Mouse (Mus musculus): Measurements from ENCODE around the gene Mad1l1.

The Mad1l1 gene

DNA sequence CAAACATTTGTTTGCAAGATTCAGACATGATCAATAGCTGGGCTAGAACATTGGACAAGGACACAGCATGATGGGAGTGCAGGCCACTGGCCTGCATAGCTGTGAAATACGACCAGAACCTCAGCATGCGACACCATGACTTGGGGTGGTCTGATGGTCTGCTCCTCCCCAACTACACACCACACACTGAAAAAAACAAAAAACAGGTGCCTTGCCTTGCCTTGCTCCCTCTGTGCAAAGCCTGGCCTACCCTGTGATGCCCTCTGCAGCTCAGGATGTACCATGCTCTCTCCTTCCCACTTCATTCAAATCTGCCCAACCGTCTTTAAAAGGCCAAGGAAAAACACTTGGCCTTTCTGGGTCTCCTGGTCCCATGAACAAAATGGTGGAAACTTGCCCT, 63.3 kb downstream of the Mad1l1 start:
- no peak for DNase-seq

DNA sequence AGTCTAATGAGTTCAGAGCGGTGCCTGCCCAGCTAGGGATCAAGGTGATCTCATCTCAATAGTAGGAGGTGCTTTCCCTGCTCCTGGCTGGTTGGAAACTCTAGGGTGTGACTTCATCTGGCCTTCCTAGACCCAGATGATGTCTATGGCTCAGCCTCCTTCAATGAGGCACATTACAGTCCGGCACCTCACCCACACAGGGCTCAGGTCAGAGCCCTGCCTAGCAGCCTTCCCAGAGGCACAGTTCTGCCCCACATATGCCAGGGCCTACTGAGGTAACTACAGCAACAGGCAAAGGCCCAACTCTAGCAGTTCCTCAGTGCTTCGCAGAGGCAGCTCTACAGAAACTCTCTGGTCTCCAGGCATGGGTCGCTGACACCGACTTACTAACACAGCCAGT, 63.9 kb downstream of the Mad1l1 start:
- no peak for DNase-seq

DNA sequence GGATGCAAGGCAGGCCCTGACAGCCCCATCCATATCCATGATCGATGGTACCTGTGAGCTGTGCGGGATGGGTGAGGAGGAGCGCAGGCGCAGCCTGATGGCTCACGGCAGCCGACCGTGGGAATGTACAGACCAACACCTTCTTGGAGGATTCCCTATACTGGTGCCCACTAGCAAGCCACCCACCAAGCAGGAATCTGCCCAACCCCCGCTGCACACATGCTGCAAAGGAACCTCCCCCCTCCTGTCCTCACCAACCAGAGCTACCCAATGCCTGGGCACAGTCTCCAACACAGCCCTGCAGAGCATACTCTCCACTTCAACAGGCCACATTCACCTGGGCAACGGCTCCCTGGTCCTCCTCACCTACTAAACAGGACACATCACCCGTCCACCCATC, 64.7 kb downstream of the Mad1l1 start:
- DNase-seq: no peak

DNA sequence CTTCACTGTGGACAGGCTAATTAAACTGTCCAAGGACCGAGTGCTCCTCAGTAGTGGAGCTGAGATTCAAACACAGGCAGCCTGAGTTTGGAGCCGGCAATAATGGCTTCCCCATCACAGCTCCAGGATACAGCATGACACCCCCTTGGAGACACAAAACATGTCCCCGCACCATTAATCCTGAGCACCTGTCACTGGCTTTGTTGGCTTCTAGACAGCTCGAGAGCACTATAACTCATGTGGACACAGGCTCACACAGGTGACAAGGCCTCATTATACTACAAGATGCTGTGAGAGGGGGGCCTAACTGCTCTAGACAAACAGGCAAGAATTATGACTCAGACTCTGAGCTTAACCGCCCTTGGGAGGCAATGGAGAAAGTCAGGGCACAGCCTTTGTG, 66.1 kb downstream of the Mad1l1 start:
- no peak for DNase-seq

DNA sequence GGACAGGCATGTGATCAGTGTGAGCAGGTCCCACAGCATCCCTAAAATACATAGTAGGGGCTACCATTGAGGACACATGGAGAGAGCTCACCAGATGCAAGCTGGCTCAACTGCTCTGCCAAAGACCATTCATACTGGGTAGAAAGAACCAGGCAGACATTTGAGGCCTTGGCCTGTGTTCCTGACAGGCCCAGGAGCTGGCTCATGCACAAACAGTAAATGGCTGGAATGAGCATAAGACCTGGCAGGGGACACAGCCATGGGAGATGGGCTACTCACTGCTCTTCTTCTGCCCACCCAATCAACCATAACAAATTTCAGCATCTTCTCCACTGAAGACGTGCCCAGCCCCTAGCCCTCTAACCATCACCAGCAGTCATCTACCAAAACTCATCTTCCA, 66.7 kb downstream of the Mad1l1 start:
- DNase-seq: no peak

DNA sequence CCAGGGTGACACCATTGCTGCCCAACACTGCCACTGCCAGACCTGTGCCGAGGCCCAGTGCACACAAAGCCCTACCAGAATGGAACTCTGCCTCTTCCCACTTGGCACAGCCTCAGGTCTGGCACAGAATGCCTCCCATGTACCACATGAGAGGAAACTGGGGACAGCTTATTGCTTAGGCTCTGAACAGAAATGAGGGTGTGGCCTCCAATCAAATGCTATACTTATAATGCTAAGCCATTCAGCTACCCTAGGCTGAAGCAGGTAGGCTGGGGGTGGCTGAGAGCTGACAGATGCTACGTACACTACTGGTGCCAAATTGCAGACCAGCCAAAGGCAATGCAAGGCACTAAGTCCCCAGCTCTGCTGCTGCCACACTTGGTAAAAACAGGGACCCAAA, 69.4 kb downstream of the Mad1l1 start:
- peak; percentile 31 for DNase-seq

DNA sequence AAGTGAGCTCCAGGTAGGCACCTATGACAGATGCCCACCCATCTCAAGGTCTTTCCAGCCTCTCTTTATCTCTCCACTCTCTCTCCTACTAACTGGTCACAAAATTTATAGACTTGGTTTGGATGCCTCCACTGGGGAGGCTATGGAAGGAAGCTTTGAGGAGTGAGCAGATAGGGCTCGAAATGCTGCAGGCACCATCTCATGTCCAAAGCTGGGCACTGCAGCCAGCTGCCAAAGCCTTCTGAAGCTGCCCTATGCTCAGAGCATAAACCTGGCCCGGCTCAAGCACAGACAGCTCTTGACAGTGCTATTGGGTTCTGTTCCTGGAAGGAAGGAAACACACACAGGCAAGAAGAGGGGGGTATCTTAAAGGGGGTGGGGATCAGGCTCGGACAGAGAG, 71.0 kb downstream of the Mad1l1 start:
- DNase-seq: no peak

DNA sequence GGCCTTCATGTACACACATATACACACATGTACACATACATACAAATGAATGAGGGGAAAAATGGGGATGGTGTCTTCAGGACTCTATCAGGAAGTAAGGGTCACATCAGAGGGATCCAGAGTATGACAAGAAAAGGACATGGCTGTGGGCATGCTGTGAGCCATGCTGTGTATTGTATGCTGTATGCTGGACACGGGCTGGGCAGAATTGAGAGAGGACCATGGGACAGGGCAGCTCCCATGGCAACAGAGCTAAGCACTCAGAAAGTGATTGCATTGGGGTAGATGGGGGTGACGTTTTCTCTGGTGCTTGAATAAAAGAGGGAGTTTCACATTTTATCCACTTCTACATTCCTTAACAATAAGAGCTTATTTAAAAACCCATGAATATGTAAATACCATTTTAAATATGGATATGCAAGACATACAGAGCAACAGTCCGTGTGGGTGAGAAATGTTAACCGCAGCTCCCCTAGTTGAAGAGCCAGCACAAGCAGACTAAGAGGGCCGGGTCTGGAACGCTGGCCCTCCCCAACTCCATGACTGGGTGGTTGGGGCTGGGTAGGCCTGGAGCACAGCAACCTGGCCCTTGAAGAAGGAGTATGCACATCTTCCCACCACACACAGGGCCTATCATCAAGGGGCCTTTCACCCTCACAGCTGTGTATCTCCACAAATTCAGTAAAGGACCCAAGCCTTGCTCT, 71.8 kb downstream of the Mad1l1 start:
- no peak for DNase-seq

DNA sequence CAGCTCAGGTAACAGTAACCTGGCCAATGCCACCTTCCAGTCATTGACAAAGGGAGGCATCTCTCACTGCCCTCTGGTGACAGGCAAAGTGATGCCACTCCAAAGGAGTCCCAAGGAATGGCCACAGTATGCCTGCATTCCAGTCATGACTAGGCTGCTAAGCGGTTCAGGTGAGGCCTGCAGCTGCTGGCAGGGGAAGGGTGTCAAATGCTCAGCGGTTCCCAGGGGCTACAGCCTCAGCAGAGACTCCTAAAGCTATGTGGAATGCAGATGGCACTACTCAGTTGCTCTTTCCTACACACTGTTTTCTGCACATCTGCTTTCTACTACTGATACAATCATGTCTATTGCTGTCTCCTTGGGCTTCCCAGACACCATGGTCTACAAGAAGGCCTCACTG, 73.3 kb downstream of the Mad1l1 start:
- DNase-seq: no peak

DNA sequence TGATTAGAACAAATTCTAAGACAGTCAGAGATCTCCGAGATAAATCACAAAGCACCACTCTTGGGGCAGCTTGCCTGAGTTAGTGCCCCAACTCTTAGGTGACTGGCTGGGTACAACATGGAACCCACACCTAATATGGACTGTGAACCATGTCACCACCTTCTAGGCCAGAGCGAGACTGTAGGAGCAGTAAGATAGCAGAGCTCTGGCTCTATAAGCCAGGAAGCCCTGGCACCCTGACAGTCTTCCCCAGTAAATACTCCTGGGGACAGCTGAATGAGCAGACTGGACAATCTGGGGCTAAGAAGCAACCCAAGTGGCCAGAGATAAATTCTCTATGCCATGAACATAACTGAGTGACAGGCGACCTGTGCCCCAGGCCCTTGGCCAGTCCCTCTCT, 81.1 kb downstream of the Mad1l1 start:
- DNase-seq: no peak

DNA sequence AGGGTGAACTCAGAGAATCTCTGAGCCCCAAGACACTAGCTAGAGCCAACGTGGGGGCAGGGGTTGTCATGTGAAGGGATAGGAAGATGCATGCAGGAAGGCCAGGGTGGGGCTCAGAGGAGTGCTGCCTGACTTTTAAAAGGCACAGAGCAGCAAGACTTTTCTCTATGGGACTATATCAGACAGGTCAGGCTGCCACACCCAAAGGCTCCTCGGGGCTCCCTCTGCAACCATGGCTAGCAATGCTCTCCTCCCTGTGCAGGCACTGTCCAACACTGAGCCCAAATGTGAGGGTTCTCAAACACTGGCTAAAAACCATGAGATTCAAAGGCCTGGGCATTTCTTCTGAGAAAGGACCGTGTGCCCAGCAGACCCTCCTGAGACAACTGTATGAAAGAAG, 82.5 kb downstream of the Mad1l1 start:
- DNase-seq: no peak

DNA sequence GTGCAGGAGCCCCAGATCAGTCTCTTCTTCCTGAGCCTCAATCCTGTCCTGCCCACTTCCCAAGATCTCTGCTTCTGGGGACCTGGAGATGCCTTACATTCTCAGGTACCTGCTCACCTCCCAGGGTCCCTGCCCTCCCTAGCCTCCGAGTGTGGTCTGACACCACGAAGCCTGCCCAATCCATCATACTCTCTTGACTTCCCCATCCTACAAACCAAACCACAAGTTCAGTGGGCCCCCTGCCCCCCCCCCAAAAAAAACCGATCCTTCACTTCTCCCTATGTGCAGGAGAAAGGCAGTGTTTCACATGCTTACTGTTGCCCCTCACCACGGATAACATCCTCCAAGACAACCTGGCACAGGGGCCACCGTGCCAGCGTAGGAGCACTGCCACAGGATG, 90.5 kb downstream of the Mad1l1 start:
- no peak for DNase-seq

DNA sequence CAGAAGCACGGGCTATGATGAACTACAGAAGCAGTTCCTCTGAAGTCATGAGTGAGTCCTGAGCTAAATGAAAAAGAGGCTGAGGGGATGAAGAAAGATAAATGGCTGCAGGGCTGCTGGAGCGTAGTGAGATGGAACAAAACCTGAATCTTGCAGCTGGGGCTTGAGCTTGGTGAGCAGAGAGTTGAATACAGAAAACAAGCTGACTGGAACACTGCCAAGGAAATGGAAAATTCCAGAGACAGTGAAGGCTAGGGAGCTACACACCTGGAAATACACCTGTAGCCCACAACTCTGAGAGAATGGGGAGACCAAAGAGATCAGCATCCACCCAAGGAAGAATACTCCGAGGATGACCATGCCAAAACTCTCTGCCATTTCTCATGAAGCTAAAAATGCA, 93.0 kb downstream of the Mad1l1 start:
- DNase-seq: no peak

DNA sequence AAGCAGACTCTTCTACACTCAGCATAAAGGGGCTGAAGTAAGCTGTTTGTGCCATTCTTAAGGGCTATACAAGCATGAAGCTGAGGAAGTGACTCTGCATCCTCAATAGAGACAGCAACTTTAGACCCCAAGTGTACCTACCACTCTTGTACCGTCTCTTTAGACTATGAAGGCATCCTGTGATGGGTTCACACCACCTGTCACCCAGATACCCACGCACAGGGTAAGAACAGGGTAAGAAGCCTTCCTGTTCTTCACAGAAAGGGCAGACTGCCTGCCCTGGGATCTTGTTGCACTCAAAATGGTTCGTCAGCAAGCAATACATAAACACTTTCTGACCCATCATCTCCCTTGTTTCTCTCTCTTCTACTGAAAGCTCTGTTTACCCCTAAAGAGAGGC, 94.5 kb downstream of the Mad1l1 start:
- DNase-seq: no peak

DNA sequence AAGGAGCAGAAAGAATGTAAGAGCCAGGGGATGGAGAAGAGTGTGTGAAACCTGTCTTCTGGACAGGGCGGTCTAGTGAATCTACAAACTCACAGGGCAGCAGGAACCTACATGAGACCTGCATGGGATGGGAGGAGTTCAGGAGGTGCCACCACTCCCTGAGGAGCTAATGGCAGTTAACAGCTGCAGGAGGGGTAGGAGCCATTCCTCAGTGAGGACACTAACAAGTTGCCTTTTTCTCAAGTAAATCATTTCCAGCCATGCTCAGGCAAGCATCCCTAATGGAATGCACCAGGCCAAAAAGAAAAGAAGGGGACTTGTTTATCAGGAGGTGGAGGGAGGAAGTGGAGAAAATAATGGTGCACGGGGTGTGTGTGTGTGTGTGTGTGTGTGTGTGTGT, 95.5 kb downstream of the Mad1l1 start:
- DNase-seq: no peak

DNA sequence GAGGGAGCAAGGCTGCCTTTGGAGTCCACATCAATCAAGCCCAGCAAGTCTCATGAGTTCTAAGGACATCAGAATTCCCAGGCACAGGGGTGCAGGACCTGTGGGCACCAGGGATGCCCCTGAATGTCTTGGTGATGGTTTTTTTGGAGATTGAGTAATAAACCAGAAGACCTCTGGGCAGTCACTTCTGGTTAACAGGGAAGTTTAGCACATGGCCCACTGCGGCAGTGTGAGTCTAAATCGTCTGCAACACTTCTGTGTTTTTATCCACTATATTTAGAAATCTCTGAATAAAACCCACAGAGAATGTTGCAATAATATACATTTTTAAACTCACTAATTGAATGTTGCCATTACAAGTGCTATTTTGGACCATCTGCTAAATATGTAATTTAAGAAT, 96.2 kb downstream of the Mad1l1 start:
- DNase-seq: no peak

DNA sequence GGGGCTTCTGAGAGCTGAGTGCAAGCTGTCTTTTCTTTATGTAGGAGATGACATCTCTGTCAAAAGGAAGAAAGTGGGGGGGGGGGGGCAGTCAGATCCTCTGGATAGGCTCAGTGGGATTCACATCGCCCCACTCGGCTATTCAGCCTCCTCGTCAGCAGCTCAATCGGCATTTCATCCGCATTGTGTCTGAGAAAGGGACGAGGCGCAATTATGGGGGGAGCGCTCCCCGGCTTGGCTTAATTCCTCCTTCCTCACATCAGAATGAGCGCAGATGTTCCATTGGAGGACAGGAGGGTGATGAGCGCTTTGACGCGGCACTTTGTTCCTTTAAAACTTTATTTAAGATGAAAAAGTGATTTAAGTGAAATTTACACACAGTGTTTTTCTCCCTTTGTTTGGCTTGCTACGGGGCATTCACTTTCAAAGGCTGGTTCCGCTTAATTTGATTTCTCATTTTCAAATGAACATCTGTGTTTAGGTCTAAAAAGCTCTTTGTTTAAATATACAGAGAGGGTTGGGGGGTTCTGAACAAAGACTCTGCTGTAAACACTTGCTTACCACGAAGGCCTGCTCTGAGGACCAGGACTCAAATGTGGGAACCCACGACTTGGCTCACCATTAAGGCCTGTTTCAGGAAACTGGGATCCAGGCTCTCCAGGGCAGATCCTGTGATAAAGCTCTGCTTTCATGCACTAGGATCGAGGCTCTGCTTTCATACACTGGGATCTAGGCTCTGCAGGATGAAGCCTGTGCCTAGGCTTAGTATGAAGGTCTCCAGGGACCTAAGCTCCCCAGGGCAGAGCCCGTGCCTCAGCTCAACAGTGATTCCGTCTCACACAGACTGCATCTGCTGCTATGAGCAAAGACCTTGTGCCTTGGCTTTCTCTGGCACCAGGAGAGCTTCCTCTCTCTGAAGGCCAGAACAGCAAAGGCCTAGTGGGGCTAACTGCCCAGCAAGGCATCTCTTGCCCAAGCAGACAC, 98.0 kb downstream of the Mad1l1 start:
- DNase-seq: no peak

DNA sequence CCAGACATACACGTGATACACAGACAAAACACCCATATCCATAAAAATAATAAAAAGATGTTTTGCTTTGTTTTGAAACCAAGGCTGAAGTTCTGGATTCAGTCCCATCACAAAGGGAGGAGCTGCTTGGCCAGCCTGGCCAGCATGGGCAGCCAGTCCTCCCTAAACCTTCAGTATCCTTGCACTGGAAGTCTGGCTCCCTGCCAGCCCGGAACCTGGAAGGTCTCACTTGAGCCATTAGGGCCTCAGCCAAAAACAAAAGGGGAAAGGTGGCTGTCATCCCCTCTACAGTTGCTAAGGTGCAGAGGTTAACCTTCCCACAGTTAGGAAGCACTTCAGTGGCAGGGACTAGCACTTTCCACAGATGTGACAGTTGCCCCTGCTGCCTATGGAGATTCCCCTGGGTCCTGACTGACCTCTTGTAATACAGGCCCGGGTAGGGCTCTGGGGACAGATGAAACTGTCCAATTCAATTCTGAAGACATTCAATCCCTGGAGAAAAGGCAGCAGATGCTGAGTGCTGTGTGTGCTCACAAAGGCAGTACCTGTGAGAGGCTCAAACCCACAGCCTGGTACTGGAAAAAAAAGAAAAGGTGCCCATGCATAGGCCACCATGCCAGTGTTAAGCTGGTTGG, 100.2 kb downstream of the Mad1l1 start:
- no peak for DNase-seq

DNA sequence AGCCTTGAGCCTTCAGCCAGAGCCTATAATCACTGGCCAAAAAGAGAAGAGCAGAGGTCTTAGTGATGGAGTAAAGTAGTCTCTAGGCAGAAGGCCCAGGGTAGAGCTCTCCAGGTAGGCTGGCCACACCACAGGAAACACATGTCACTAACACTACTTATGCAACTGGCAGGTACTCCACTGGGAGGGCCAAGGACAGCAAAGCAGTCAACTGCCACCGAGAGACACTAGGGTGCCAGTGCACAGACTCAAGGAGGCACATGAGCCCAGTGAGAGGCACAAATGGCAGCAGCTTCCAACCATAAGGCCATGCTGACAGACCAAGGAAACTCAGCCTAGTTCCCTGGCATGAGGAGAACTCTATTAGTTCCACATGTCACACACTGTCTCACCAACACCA, 102.1 kb downstream of the Mad1l1 start:
- no peak for DNase-seq

DNA sequence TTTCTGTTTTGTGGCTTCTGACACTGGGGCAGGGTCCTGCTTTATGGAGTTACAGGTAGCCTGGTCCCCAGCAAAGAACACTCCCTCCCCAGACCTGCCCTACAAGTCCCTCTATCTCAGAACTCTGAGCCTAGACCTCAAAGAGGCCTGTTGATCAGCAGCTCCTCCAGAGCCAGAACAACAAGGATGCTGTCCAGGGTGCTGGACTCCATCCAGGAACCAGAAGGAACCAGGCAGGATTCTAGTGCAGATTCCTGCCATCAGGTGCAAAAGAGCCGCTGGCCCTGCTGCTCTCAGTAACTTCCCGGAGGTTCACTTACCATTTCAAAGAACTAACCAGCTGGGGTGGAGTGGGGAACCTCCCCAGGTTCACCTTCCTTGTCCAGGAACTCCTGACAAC, 103.5 kb downstream of the Mad1l1 start:
- peak; percentile 76 for DNase-seq

DNA sequence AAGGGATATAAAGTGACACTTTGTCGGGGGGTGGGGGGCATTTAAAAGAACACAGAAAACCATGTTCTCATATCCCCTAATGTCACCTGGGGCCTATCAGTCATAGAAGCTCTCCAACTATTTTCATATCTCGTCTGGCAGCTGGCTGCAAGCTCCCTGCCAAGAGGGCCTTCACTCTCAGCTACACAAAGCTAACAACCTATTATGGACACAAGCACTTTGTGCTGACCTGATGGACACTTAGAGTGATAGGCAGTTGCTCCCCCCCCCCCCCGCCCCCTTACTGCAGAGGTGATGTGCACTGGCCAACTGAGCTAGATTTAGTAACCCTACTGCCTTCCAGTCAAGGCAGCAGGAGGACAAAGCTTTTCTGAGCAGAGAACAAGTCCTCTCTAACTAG, 104.3 kb downstream of the Mad1l1 start:
- DNase-seq: no peak

DNA sequence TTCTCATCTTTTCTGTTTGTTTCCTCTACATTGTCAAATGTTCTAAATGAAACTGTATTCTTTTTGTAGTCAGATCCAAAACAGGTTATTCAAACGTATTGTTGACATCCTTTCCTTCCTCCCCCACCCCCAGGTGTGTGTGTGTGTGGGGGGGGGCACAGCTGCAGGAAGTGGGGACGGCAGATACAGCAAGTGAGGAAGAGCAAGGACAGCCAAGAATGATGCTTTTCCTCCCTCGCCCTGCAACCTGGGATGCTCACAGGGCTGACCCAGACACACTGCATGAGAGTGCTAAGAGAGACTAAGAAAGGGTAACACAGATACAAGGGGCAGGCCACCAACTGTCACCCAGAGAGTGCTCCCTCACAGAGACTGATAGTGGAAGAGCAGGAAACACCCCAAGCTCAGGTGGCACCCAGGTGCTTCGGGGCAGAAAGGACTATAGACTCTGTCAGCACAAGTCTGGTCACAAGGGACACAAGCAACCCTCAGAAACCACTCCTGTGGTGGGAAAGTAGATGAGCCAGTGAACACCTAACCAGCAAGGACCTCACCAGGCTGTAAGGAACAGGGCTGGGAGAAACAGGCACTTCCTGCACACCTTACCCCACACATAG, 105.8 kb downstream of the Mad1l1 start:
- no peak for DNase-seq

DNA sequence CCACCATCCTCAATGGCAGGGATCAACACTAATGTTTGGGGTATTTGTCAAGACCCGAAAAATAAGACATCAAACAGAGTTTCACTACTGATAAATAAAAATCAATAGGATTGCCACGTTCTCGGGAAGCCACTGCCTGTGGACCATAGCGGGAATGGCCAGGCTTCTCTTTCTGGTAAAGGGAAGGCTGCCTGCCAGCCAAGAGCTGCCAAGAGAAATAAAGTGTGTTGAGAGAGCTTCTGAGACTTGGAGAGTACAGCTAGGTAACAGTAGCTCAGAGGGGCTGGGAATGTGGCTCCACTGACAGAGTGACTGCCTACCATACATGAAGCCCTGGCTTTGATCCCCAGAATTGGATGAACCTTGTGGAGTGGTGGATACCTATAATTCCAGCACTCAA, 108.4 kb downstream of the Mad1l1 start:
- no peak for DNase-seq
